Mouse (Mus musculus) CH12.LX (cell line): ENCODE measurements around the gene Mindy3. TPM values are rescaled to one million over a fixed set of nuclear protein-coding genes. Genes with fewer than 3 reads are reported as not detected.
A peak's percentile ranks its signal among the peaks of the same experiment; 100 is the strongest.

Source experiments
- DNase-seq: peaks from one replicate; pipeline ENCODE4 v3.0.0-alpha.2; 2013; ENCODE audit errors: extremely low read depth
- H3K27ac ChIP-seq: 2 replicates; pipeline ENCODE4 v1.5.1; 2012; ENCODE audit warnings: low read depth, mild to moderate bottlenecking, control low read depth, moderate library complexity; ENCODE audit not compliant: insufficient read depth
- H3K27me3 ChIP-seq: replicated peaks from 2 replicates; pipeline ENCODE3; 2012; ENCODE audit warnings: inconsistent platforms
- H3K36me3 ChIP-seq, 2 experiments: replicated peaks in 1 of 2; 2 replicates each; pipeline versions ENCODE3 to v1.6.1; 2012; ENCODE audit warnings: inconsistent platforms in 1 of 2, low read length in 1 of 2, mild to moderate bottlenecking in 1 of 2, mixed read lengths in 1 of 2, moderate library complexity in 1 of 2; ENCODE audit not compliant: control insufficient read depth in 1 of 2, insufficient read depth in 1 of 2
- H3K4me1 ChIP-seq, 2 experiments: 2 replicates each; pipeline ENCODE4 v1.6.1; 2012; ENCODE audit warnings: inconsistent platforms in 1 of 2, moderate library complexity in 1 of 2; ENCODE audit not compliant: insufficient read depth in 2 of 2, control insufficient read depth in 1 of 2
- H3K4me2 ChIP-seq: 2 replicates; pipeline ENCODE4 v1.6.1; 2012; ENCODE audit warnings: low read depth, mild to moderate bottlenecking, control low read depth; ENCODE audit not compliant: poor library complexity, insufficient read depth, severe bottlenecking
- H3K4me3 ChIP-seq, 3 experiments: fragments of 150-350 bp in 1 of 3; sonication (generic) in 1 of 3; replicated peaks in 1 of 3; 2 replicates each; pipeline versions ENCODE3 to v1.5.1; 2011 to 2012; ENCODE audit warnings: low read depth in 2 of 3, low read length in 2 of 3, mild to moderate bottlenecking in 2 of 3, moderate library complexity in 2 of 3, control low read depth in 1 of 3, improper control_type of control experiment in 1 of 3, inconsistent platforms in 1 of 3, mixed read lengths in 1 of 3; ENCODE audit not compliant: poor library complexity in 1 of 3
- H3K79me2 ChIP-seq: replicated peaks from 2 replicates; pipeline ENCODE4 v1.6.1; 2012; ENCODE audit warnings: mild to moderate bottlenecking, moderate library complexity; ENCODE audit not compliant: control insufficient read depth, poor library complexity, insufficient read depth, severe bottlenecking; ENCODE audit errors: extremely low read depth
- H3K9ac ChIP-seq: 2 replicates; pipeline ENCODE4 v1.6.1; 2012; ENCODE audit warnings: low read depth, mild to moderate bottlenecking, control low read depth, moderate library complexity; ENCODE audit not compliant: insufficient read depth
- H3K9me3 ChIP-seq: replicated peaks from 2 replicates; pipeline ENCODE3; 2012; ENCODE audit warnings: low read length, inconsistent platforms, mixed read lengths
- BHLHE40 ChIP-seq: IDR thresholded peaks from 2 replicates; pipeline ENCODE4 v1.6.1; 2011; ENCODE audit warnings: mild to moderate bottlenecking, low read depth, low read length, improper control_type of control experiment
- CTCF ChIP-seq, 2 experiments: IDR thresholded peaks in 1 of 2; conservative IDR thresholded peaks in 1 of 2; 2 replicates each; pipeline ENCODE4 v1.5.1; 2011 to 2012; ENCODE audit warnings: low read depth in 2 of 2, low read length in 2 of 2, improper control_type of control experiment in 1 of 2, inconsistent platforms in 1 of 2, mild to moderate bottlenecking in 1 of 2, moderate library complexity in 1 of 2
- E2F4 ChIP-seq: IDR thresholded peaks from 2 replicates; pipeline ENCODE4 v1.6.1; 2011; ENCODE audit warnings: low read depth, low read length, improper control_type of control experiment; ENCODE audit not compliant: insufficient replicate concordance
- EP300 ChIP-seq: IDR thresholded peaks from 2 replicates; pipeline ENCODE4 v1.6.1; 2011; ENCODE audit warnings: low read length, improper control_type of control experiment
- GABPA ChIP-seq: IDR thresholded peaks from 2 replicates; pipeline ENCODE4 v1.6.1; 2012; ENCODE audit warnings: low read depth, low read length, improper control_type of control experiment, inconsistent platforms; ENCODE audit not compliant: insufficient replicate concordance
- JUN ChIP-seq: IDR thresholded peaks from 2 replicates; pipeline ENCODE4 v1.6.1; 2011; ENCODE audit warnings: low read depth, mild to moderate bottlenecking, low read length, improper control_type of control experiment, moderate library complexity; ENCODE audit not compliant: insufficient read depth
- JUND ChIP-seq: conservative IDR thresholded peaks from 2 replicates; pipeline ENCODE4 v1.6.1; 2011; ENCODE audit warnings: low read depth, low read length, improper control_type of control experiment
- KAT2A ChIP-seq: IDR thresholded peaks from 2 replicates; pipeline ENCODE4 v1.6.1; 2012; ENCODE audit warnings: low read length, improper control_type of control experiment, inconsistent platforms; ENCODE audit not compliant: insufficient replicate concordance
- MAFK ChIP-seq: IDR thresholded peaks from 2 replicates; pipeline ENCODE4 v1.6.1; 2011; ENCODE audit warnings: low read length, improper control_type of control experiment; ENCODE audit not compliant: insufficient replicate concordance
- MAX ChIP-seq: IDR thresholded peaks from 2 replicates; pipeline ENCODE4 v1.6.1; 2011; ENCODE audit warnings: low read length, improper control_type of control experiment
- MAZ ChIP-seq: IDR thresholded peaks from 2 replicates; pipeline ENCODE4 v1.6.1; 2012; ENCODE audit warnings: low read depth, mild to moderate bottlenecking, inconsistent platforms, low read length, improper control_type of control experiment, moderate library complexity
- MEF2A ChIP-seq: IDR thresholded peaks from 2 replicates; pipeline ENCODE4 v1.6.1; 2014; ENCODE audit warnings: low read depth, mild to moderate bottlenecking, inconsistent platforms, low read length, improper control_type of control experiment, borderline replicate concordance
- MXI1 ChIP-seq: IDR thresholded peaks from 2 replicates; pipeline ENCODE4 v1.6.1; 2011; ENCODE audit warnings: mild to moderate bottlenecking, low read depth, low read length, improper control_type of control experiment
- NELFE ChIP-seq: IDR thresholded peaks from 2 replicates; pipeline ENCODE4 v1.6.1; 2011; ENCODE audit warnings: low read depth, low read length, improper control_type of control experiment
- NRF1 ChIP-seq: IDR thresholded peaks from 2 replicates; pipeline ENCODE4 v1.6.1; 2014; ENCODE audit warnings: low read depth, mild to moderate bottlenecking, inconsistent platforms, low read length, improper control_type of control experiment, moderate library complexity
- POLR2A ChIP-seq: IDR thresholded peaks from 2 replicates; pipeline ENCODE4 v1.6.1; 2011; ENCODE audit warnings: low read depth, mild to moderate bottlenecking, improper control_type of control experiment, low read length
- POLR2AphosphoS2 ChIP-seq: IDR thresholded peaks from 2 replicates; pipeline ENCODE4 v1.6.1; 2011; ENCODE audit warnings: low read depth, low read length, improper control_type of control experiment
- RAD21 ChIP-seq: IDR thresholded peaks from 2 replicates; pipeline ENCODE4 v1.6.1; 2011; ENCODE audit warnings: low read depth, mild to moderate bottlenecking, low read length, improper control_type of control experiment, moderate library complexity
- SMC3 ChIP-seq: IDR thresholded peaks from 2 replicates; pipeline ENCODE4 v1.6.1; 2011; ENCODE audit warnings: low read depth, low read length, improper control_type of control experiment
- TBP ChIP-seq: conservative IDR thresholded peaks from 2 replicates; pipeline ENCODE4 v1.6.1; 2011; ENCODE audit warnings: low read depth, low read length, improper control_type of control experiment
- TCF12 ChIP-seq: IDR thresholded peaks from 2 replicates; pipeline ENCODE4 v1.6.1; 2014; ENCODE audit warnings: low read depth, mild to moderate bottlenecking, inconsistent platforms, low read length, improper control_type of control experiment
- UBTF ChIP-seq: IDR thresholded peaks from 2 replicates; pipeline ENCODE4 v1.6.1; 2012; ENCODE audit warnings: low read depth, mild to moderate bottlenecking, inconsistent platforms, low read length, improper control_type of control experiment, moderate library complexity
- USF1 ChIP-seq: IDR thresholded peaks from 2 replicates; pipeline ENCODE4 v1.6.1; 2014; ENCODE audit warnings: low read depth, mild to moderate bottlenecking, inconsistent platforms, low read length, improper control_type of control experiment
- USF2 ChIP-seq: conservative IDR thresholded peaks from 2 replicates; pipeline ENCODE4 v1.6.1; 2011; ENCODE audit warnings: low read depth, low read length, improper control_type of control experiment
- ZC3H11A ChIP-seq: IDR thresholded peaks from 2 replicates; pipeline ENCODE4 v1.6.1; 2012; ENCODE audit warnings: low read depth, mild to moderate bottlenecking, inconsistent platforms, low read length, improper control_type of control experiment
- ZMIZ1 ChIP-seq: IDR thresholded peaks from 2 replicates; pipeline ENCODE4 v1.6.1; 2012; ENCODE audit warnings: low read depth, mild to moderate bottlenecking, inconsistent platforms, low read length, improper control_type of control experiment
- ZNF384 ChIP-seq: IDR thresholded peaks from 2 replicates; pipeline ENCODE4 v1.6.1; 2012; ENCODE audit warnings: low read depth, low read length, improper control_type of control experiment, inconsistent platforms
- dilution Hi-C: fragments of 300-500 bp; cut with MboI; formaldehyde crosslinking; loops from 2 replicates; pipeline ENCODE4 v1.14.3; 2020; ENCODE audit warnings: low sequenced_read_pairs; ENCODE audit not compliant: extremely low pct_unique_long_range_greater_than_20kb, extremely low pct_ligation_motif_present
- in situ Hi-C: fragments of 300-500 bp; cut with MboI; formaldehyde crosslinking; loops from 3 replicates; pipeline ENCODE4 v1.14.3; 2019; ENCODE audit warnings: low sequenced_read_pairs, low pct_ligation_motif_present, low pct_unique_long_range_greater_than_20kb, mixed read lengths
- polyA plus RNA-seq: library from polyadenylated mRNA; unstranded; fragments of >175 nt; gene quantifications from 2 replicates; pipeline ENCODE4 v1.2.1, GENCODE M21; 2012; ENCODE audit warnings: low read depth; ENCODE audit not compliant: insufficient read length
- total RNA-seq, 2 experiments: library from RNA; depleted of rRNA; stranded (reverse); fragments of 300-350 nt in 1 of 2; fragments of >200 nt in 1 of 2; gene quantifications; 2 replicates each; pipeline ENCODE4 v1.2.3; 2012 to 2014

Mindy3 gene
- total and polyA plus RNA-seq, 3 experiments: 20.7 to 43.7 (median 33.8) TPM

DNA sequence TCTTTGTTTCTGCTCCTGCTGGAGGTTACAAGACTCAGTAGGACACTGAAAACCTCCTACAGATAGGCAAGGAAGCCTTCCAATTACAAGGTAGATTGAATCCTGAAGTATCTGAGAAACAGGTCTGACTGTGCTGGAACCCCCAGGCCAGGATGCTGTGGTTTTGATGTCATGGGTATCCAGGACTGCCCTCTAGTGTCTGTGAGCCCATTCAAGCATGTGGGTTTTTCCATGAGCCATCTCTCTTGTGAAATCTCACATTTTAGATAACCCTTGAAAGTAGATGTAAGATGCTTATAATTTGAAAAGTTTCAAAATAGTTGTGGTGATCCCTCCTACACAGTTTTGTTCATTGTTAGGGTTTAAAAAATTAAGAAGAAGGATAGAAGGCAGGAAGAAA lies 110.8 kb downstream of the Mindy3 start:
- TF ChIP-seq KAT2A (no peak), RAD21 (peak; percentile 37), TCF12 (no peak), USF1 (no peak), CTCF (conservative IDR thresholded peaks at IDR 0.05 in 1 of 2, IDR thresholded peaks at IDR 0.05 in 1 of 2; ENCODE audit: low read depth in 2 of 2, low read length in 2 of 2) (peak; percentile 14 to 63; a peak in 2 of 4 replicates), MAX (no peak), TBP (no peak), POLR2AphosphoS2 (no peak), JUND (no peak), UBTF (no peak), JUN (no peak), BHLHE40 (no peak), ZNF384 (no peak), SMC3 (peak; percentile 52), GABPA (no peak), E2F4 (no peak), POLR2A (no peak), MEF2A (no peak), MAZ (no peak), NRF1 (no peak)
- in situ Hi-C loops (loop anchor here (25.0 kb wide), 1 partner anchor 296 kb away; no protein-coding TSS in a partner anchor), dilution Hi-C loops (no loop called here)
- Histone ChIP-seq H3K27me3 (no peaks in the 10 kb centered on the region), H3K36me3 (no peaks in the 10 kb centered on the region), H3K27ac (no peak overlapping the region), H3K4me3 (no peak overlapping the region), H3K9me3 (no peaks in the 10 kb centered on the region), H3K79me2 (no peaks in the 10 kb centered on the region), H3K9ac (no peak overlapping the region), H3K4me1 (0 out of 4 replicates have a peak, but pooled peaks cover 0 to 3% of the 10 kb centered on the region in 2 experiments), H3K4me2 (no peak overlapping the region)
- DNase-seq: peak; percentile 52

DNA sequence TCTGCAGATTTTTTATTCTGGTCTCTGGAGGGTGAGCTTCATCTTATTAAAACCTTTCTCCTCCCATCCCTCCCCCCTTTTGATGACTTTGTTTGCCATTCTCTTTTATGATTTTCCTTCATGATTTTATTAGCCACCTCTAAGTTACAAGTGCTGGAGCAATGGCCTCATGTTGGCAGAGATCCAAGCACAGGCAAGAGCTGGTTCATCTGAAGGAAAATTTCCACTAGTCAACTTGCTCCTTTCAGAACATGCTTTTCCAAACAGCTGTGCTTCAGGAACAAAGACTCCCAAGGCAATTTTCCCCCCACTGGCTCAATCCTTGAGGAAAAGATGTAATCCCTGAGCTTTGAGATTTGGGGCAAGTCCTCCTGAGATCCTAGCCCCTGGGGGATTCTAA lies 112.0 kb downstream of the Mindy3 start:
- in situ Hi-C loops (loop anchor here (25.0 kb wide), 1 partner anchor 295 kb away; no protein-coding TSS in a partner anchor), dilution Hi-C loops (no loop called here)
- Histone ChIP-seq H3K4me3 (no peak overlapping the region), H3K9me3 (no peaks in the 10 kb centered on the region), H3K36me3 (no peaks in the 10 kb centered on the region), H3K4me1 (0 out of 4 replicates have a peak, but pooled peaks cover 0 to 3% of the 10 kb centered on the region in 2 experiments), H3K4me2 (no peak overlapping the region), H3K79me2 (no peaks in the 10 kb centered on the region), H3K27me3 (no peaks in the 10 kb centered on the region), H3K27ac (no peak overlapping the region), H3K9ac (no peak overlapping the region)
- TF ChIP-seq NELFE: no peak
- no peak for TF ChIP-seq JUND
- TF ChIP-seq ZC3H11A: no peak
- no peak for TF ChIP-seq ZMIZ1
- TF ChIP-seq USF2: no peak
- no peak for TF ChIP-seq TBP
- TF ChIP-seq MXI1: no peak
- TF ChIP-seq KAT2A: no peak
- TF ChIP-seq TCF12: no peak
- no peak for TF ChIP-seq EP300
- TF ChIP-seq JUN: no peak
- TF ChIP-seq MAFK: no peak
- DNase-seq: no peak
